Mouse (Mus musculus): Measurements from ENCODE around the gene Abcb11.

Abcb11 gene

DNA sequence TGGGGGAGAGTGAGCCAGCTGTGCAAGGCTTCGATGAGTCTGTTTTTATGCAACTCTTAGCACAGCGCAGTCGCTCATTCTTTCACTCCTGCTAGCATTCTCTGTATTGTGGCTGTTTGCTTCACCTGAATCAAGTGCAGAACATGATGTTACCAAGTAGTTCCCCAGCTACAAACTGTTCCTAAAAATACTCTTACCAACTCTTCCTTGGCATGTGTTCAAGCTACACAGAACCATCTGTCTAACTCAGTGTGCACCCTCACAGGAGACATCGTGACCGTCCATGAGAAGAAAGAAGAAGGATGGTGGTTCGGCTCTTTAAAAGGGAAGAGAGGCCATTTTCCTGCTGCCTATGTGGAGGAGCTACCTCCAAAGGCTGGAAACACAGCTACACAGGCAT, 153.7 kb downstream of the Abcb11 start:
- CTCF ChIA-PET, result no interaction called here

Measured in spleen, embryonic (tissue).